Mouse (Mus musculus): Measurements from ENCODE around the gene Slc7a7.

Slc7a7 gene

DNA sequence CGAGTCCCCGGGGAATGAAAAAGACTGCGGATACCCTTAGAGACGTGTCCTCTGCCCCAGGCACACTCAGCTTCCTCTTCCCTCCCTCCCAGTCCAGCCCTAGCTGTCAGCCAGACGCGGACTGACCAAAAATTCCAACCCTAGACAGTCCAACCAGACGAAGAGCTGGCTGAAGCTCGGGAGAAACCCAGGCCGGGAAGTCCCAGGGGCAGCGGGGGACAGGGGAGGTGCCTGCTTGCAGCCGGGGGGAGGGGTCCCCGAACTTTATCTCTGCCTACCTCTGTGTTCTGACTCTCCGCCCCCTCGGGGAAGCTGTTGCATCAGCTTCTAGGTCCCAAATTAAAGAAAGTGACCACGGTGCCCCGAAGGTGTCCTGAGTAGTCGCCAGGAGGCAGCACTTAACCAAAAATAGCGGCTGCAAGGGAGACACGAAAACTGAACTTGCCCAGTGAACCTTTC, at the start of gene Slc7a7:
Slc7a7 (minus strand) TSS at position 158 of the 459 bp plus-strand sequence.
- no peak for DNase-seq (ENCODE audit: low spot score)

DNA sequence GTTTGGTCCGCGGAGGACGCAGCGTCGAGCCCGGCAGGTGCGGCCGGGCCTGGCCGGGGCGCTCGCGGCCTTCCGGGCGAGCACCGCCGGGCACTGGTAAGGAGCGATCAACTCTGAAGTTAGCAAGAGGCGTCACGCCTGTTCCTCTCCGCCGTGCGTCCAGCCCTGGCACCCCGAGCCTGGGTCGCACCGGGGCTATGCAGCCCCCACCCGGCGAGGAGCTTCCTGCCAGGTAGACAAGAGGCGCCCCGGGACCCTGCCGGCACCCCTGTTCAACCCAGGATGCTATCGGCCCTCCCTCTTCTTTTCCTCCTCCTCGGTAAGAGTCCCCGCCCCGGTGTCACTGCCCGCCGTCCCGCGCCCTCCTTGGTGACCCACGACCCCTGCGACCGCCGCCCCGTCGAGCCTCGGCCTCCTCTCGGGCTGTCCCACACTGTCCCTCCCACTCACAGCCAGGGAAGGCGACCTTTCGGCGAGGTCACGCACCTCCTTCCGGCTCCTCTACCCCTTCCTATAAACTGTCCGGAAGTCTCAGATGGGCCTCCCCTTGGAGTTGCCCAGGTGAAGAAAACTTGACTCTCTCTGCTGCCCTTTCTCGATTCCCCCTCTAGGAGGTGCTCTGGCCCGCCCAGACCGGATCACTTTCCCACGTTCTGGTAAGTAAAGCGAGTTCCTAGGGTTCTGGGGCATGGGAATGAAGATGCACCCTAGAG, 46.9 kb upstream of the Slc7a7 start:
- no peak for DNase-seq (ENCODE audit: low spot score)

DNA sequence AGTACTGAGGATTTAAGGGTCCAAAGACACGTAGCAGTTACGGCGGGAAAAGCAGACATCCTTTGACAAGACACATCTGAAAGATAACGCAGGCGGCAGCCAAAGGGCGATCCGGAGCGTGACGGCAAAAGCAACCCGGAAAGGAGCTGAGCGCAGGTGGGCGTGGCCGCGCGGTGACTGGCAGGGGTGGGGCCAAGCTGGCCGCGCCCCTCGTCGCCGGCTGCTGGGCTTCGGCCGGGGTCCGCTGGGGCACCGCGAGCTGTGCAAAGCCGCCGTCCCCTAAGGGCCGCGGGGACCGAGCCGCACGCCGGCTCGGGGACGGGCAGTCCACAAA, 46.3 kb upstream of the Slc7a7 start, which contains the start of gene Lrp10:
Lrp10 (plus strand) TSS at position 179 of the 334 bp plus-strand sequence.
- peak; percentile 68 for DNase-seq (ENCODE audit: low spot score)

DNA sequence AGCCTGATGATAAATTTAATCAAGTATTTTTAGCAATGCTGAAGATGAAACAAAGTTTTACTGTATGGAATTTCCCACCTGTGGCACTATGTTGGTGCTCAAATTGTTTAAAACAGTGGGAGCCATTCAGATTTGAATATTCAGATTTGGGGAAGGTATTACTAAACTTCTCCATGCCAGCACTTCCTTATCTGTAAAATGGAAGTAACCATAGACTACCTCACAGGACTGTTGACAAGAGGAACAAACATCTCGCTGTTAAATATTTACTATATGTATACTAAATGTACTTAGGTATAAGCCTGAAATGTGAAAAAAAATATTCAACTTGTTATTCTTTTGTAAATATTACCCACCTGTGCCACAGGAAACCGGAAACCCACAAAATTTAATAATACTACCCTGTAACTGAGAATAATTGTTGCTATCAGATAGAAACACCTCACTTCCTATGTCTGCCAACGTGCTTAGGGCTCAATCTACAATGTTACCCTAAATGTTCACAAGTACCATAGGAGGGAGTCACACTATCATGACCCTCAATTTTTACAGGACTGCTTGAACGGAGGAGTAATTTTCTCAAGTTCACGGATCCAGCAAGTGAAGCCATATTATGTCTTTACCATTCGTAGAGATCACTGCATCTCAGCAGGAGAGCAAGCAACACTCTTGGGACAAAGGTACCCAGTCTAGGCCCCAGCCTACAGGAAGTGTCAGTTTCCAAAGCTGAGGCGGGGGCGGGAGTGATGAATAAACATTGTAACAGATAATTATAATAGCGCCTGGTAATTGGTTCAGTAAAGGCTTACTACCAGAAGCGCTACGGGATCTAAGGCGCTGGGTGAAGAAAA, 45.8 kb upstream of the Slc7a7 start:
- no peak for DNase-seq (ENCODE audit: low spot score)

DNA sequence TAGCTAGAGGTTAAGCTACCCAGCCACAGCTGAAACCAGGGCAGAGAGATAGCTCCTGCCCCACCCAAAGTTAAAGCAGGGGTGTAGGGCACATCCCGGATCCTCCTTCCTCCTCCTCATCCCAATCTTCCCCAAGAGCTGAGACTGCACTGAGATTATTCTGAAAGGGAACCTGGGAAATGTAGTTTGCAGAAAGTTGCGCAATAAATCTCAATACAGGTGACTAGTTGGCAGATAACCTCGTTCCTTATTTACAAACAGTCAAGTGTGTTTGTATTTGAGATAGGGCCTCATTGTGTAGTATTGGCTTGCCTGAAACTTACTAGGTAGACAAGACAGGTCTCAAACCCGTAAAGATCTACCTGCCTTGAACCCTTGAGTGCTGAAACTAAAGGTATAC, 44.6 kb upstream of the Slc7a7 start:
- DNase-seq (ENCODE audit: low spot score), result no peak

DNA sequence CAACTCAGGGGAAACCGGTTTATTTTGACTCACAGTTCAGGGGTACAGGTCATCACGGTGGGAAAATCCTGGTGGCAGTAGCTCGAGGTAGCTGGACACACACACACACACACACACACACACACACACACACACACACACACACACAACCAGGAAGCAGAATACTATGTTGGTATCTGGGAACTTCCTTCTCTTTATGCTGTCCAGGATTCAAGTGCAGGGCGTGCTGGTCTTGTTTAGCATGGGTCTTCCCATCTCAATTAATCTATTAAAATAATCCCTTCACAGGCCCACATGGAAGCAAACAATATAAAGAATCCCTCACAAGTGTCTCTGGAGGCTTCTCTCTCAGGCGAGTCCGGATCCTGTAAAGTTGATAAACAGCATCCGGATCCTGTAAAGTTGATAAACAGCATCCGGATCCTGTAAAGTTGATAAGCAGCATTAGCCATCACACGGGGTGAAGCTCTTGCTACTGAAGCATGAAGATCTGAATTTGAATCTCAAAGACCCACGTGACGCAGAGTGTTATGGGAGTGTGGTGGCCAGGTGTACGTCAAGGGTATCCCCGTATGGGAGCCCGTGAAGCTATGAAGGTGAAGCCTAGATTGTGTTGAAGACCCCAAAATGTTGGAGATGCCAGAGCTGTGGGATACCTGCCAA, 40.5 kb upstream of the Slc7a7 start:
- DNase-seq (ENCODE audit: low spot score), result no peak

DNA sequence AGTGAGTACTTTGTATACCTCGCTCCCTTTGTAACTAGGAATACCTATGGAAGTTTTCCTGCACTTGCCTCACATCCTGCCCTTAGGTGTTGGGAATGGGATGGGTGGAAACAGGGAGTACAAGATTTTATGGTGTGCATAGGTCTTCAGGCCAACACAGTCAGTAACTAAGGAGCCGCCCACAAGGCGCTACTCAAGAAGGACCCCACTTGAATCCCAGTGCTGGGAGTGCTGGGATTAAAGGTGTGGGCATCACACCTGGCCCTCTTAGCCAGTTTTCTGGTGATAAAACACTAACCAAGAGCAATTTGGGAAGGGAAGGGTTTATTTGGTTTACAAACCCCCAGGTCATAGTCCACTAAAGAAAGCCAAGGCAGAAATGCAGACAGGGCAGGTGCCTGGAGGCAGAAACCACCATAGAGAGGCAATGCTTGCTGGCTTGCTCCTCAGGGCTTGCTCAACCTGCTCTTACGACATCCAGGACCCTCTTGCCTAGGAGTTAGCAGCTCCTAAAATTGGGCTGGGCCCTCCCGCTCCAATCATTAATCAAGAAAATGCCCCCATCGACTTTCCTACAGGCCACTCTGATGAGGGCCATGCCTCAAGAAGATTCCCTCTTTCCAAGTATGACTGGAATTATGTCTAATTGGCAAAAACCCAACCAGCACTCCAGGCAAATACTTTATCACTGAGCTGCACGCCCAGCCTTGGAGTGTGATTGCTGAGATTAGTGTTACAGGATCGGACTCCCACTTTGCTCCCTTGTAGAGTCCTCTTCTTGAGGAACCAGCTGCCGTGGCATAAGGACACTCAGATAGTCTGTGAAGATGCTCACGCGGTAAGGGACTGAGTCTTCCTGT, 37.3 kb upstream of the Slc7a7 start:
- no peak for DNase-seq (ENCODE audit: low spot score)

DNA sequence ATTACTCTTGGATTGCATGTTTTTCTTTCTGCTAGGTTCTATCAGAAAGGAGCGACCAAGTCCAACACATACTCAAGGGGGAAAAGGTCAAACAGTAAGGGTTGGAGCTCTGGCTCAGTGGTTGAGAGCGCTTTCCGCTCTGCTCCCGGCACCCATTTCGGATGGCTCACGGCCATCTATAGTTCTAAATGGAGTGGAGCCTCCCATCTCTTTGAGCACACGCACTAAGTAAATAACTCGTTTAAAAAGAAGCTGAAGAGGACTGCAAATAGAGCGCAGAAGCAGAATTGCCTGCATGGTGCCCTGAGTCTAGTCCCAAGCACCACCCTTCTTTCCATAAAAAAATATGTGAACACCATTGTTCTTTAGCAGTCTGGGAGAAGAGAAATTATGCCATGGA, 36.0 kb upstream of the Slc7a7 start:
- no peak for DNase-seq (ENCODE audit: low spot score)

DNA sequence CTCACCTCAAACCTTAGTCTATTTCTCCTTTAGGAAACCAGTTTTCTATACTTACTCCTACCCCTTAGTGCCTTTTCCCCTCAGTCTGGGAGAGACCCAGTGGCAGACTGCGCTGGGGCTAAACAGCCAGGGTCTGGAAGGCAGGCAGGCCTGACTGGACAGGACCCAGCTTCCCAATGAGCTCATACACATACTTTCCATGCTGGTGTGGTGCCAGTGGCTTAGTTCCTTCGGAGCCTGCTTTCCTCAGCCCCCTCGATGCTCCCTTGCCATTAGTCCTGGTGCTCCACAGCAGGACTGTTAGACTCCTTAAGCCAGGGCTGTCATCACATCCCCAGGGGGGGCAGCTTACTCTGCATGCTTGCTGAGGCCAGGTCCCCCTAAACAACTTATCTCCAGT, 27.9 kb upstream of the Slc7a7 start:
- DNase-seq (ENCODE audit: low spot score), result no peak

DNA sequence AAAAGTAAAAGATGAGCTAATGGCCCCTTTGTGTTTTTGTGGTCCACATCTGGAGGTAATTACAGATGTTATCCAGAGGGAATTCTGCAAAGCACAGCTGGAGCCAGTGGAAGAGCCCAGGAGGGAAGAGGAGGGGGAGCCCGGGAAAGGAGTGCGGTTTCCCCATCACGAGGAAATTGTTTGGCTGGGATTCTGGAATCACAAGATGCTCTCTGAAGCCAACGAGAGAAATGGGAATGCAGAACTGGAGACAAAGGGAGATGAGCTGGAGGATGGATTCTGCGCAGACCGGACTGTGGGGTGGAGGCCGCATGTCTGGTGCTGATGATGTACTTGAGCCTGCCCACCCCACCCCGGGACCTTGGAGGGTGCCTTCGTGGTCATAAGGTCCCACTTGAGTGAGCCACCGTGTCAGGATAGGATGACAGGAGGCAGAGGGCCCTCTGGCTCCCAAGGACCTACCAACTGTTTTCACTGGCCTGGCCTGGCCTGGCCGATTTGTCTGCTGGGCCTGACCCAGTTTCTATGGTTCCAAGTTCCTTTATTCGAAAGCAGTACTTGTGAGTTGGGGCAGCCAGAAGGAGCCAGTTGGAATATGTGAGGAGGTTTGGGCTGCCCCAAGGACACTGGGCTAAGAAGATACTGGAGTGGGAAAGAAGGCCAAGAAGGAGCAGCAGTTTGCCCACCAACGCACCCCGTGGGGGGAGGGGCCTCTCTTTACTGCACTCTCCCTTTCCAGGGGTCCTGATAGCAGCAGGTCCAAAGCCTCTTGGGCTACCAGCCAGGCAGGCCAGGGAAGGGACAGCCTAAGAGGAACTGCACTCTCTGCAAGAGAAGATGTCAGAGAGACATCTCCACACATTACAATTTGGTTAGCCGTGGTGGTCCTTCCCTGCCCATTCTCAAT, 26.4 kb upstream of the Slc7a7 start:
- DNase-seq (ENCODE audit: low spot score), result no peak

DNA sequence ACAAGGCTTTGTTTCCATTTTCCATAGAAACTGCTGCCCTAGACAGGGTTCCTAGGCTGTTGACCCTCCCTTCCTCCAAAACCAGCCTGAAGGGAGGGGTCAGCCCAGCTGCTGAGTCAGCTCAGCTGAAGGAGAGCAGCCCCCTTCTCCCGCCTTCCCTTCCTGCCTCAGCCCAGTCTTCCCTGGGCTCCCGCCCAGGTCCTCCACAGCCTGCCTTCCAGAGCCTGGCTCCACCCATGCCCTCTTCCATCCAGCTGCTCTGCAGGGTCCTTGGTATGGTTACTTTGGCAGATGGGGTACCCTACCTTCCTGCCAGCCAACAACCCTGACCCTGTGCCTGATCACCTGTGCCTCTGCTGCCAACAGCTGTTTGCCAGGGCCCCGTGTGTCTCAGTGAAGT, 25.6 kb upstream of the Slc7a7 start:
- DNase-seq (ENCODE audit: low spot score), result no peak

DNA sequence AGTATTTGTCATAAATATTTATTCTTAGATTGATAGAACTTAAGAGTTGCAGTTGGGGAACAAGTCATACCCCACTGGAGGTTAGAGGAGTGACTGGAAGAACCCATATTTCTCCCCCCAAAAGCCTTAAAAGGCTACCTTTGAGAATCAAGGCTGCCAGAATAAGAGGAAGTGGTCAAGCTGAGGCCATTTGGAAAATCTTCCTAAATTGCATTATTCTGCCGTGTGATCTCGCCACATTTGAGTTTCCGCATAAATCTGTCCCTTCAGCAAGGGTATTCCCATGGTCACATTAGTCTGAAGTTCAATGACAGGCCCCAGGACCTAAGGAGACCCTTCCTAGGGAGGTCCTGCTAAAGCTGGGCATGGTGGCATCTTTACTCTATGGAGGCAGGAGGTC, 25.0 kb upstream of the Slc7a7 start:
- no peak for DNase-seq (ENCODE audit: low spot score)

DNA sequence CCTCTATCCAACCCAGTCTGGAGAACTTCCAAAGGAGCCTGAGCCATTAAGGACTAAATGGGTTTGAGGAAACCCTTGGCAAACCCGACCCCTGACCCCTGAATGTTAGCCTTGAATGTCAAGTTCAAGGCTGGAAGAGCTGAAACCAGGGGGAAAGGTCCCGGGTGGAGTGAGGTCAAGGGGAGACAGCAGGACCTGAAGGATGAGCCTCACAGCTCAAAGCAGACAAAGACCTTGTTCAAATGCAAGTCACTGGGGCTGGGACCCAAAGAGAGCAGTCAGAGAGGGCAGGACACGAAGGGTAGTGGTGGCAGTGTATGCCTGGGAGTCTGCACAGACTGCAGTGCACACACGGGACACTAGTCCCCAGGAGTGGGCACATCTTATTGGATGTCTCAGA, 23.8 kb upstream of the Slc7a7 start:
- DNase-seq (ENCODE audit: low spot score), result no peak

DNA sequence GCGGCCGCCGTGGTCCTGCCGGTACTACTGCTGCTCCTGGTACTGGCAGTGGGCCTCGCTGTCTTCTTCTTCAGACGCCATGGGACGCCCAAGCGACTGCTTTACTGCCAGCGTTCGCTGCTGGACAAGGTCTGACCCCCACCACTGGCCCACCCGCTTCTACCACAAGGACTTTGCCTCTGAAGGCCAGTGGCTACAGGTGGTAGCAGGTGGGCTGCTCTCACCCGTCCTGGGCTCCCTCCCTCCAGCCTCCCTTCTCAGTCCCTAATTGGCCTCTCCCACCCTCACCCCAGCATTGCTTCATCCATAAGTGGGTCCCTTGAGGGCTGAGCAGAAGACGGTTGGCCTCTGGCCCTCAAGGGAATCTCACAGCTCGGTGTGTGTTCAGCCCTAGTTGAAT, 23.0 kb upstream of the Slc7a7 start:
- DNase-seq (ENCODE audit: low spot score), result no peak

DNA sequence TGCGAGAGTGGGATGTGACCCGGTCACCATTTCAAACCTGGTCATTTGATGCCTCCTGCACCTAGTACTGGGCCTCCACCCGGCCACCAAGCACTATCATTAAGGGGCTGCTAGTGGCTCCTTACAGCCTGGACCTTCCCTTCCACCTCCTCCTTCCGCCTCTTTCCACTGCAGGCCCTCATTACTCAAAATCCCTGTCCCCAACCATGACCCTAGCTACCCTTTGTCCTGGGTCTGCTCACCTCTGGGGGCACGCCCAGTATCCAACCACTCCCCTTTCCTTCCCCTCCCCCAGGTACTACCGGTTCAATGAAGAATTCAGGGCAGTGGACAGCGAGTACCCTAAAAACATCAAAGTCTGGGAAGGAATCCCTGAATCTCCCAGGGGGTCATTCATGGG, 22.0 kb upstream of the Slc7a7 start:
- DNase-seq (ENCODE audit: low spot score), result no peak

DNA sequence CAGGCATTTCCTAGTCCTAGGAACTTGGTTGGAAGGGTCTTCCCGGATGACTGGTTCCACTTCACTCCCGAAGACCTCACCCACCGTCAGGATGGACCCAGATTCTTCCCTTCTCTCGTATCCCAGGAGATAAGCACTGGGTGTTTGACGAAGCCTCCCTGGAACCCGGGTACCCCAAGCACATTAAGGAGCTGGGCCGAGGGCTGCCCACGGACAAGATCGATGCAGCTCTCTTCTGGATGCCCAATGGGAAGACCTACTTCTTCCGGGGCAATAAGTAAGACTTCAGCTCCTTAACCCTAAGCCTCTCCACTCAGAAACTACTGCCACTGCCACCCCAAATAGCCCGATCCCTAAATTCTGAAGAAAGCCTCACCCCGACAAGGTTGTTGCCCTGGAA, 21.6 kb upstream of the Slc7a7 start:
- DNase-seq (ENCODE audit: low spot score), result no peak

DNA sequence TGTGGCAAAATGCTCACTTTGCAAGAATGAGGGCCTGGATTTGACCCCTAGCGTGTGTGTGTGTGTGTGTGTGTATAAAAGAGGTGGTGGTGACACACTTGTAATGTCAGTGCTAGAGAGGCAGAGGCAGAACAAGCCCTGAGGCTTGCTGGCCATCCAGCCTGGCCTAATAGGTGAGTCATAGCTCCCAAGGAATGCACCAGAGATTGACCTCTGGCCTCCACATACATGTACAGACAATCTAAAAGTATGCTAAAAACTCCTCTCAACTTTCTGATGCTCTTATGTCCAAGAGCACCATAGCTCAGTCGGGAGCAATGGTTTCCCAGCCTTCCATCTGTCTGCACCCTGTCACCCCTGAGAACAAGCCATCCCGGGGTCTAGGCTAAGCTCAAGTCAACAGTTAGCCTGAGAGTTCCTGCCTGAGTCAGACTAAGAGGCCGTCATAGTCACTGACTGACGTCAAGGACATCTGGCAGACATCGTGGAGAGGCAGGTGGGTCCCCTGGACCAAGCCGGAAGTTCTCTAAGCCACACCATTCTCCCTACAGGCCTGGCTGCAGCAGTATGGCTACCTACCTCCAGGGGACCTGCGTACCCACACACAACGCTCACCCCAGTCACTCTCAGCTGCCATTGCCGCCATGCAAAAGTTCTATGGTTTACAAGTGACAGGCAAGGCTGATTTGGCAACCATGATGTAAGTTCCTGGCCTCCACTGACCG, 17.8 kb upstream of the Slc7a7 start:
- no peak for DNase-seq (ENCODE audit: low spot score)

DNA sequence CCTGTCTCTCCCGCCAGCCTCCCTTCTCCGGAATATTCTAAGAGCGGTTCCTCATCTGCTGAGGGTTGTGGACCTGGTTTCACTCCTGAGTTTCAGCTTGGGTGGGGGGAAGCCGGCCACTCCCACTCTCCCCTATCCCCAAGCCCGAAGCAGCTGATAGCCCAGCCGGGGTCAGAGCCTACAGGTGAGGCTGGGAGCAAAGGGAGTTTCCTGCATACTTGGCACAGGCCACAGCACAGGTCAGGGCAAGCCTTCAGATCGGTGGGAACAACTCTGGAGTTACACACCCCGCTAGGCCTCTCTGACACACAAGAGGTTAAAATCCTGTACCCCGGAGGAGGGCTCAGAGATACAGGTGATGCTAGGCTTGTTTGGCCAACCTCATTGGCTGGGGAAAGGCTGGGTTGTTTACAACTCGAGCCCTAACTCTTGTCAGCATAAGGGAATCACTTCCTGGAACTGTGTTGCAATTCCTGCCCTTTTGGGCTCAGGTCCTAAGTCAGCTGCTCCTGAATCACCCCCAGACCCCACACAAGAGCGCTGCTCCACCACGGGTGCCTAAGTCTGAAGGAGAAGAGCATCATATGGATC, 16.5 kb upstream of the Slc7a7 start:
- no peak for DNase-seq (ENCODE audit: low spot score)

DNA sequence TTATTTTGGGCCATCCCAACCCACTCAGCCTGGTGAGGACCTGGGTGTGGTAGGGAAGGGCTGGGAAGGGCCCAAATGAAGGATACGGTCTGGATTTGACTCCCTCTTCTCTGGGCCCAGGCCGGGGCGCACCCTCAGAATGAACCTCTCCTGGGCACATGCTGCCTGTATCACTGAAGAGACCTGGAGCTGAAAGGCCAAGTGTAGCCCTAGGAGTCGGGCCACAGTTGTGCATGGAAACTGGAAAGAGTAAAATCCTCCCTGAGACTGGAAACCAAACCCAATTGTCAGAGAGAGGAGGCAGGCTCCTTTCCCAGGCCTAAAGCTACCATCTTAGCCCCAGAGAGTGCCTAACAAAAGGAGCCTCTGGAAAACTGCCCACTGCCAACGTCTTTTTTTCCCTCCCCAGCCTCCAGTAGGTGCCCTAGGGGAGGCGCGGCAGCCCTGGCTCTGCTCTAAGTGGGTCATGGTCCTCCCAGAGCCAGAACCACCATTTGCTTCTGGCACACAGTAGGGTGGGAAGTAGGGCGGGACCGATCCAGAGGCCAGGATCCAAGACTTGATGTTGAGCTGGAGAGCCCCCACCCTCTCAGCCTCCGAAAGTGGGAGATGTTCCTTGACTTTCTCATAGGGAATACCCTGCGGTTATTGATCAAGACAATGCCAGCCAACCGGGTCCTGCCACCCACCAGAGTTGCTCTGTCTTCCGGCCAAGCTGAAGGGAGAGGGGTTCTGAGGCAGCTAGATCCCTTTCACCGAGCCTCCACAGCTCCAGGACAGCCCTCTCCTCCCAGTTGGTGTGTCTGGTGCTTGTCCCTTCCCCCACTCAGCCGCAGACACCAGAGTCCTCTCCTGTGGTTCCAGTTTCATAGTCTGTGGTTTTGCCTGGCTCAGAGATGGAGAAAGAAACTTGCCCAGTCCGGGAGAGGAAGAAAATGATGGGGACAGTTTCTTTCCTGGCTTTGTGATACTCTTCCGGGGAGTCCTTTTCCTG, 15.6 kb upstream of the Slc7a7 start:
- DNase-seq (ENCODE audit: low spot score), result peak; percentile 37

Measured in layer of hippocampus, adult 9-10 months (tissue).